Mouse (Mus musculus) CH12.LX (cell line): ENCODE data around the gene Notum. TPM values are rescaled to one million over a fixed set of nuclear protein-coding genes. Genes with fewer than 3 reads are reported as not detected.
A peak's percentile ranks its signal among the peaks of the same experiment; 100 is the strongest.

ENCODE experiments used
- DNase-seq: peaks from one replicate; pipeline ENCODE4 v3.0.0-alpha.2; 2013; ENCODE audit errors: extremely low read depth
- H3K27ac ChIP-seq: 2 replicates; pipeline ENCODE4 v1.5.1; 2012; ENCODE audit warnings: low read depth, mild to moderate bottlenecking, control low read depth, moderate library complexity; ENCODE audit not compliant: insufficient read depth
- H3K27me3 ChIP-seq: replicated peaks from 2 replicates; pipeline ENCODE3; 2012; ENCODE audit warnings: inconsistent platforms
- H3K36me3 ChIP-seq, 2 experiments: replicated peaks in 1 of 2; 2 replicates each; pipeline versions ENCODE3 to v1.6.1; 2012; ENCODE audit warnings: inconsistent platforms in 1 of 2, low read length in 1 of 2, mild to moderate bottlenecking in 1 of 2, mixed read lengths in 1 of 2, moderate library complexity in 1 of 2; ENCODE audit not compliant: control insufficient read depth in 1 of 2, insufficient read depth in 1 of 2
- H3K4me1 ChIP-seq, 2 experiments: 2 replicates each; pipeline ENCODE4 v1.6.1; 2012; ENCODE audit warnings: inconsistent platforms in 1 of 2, moderate library complexity in 1 of 2; ENCODE audit not compliant: insufficient read depth in 2 of 2, control insufficient read depth in 1 of 2
- H3K4me2 ChIP-seq: 2 replicates; pipeline ENCODE4 v1.6.1; 2012; ENCODE audit warnings: low read depth, mild to moderate bottlenecking, control low read depth; ENCODE audit not compliant: poor library complexity, insufficient read depth, severe bottlenecking
- H3K4me3 ChIP-seq, 3 experiments: fragments of 150-350 bp in 1 of 3; sonication (generic) in 1 of 3; replicated peaks in 1 of 3; 2 replicates each; pipeline versions ENCODE3 to v1.5.1; 2011 to 2012; ENCODE audit warnings: low read depth in 2 of 3, low read length in 2 of 3, mild to moderate bottlenecking in 2 of 3, moderate library complexity in 2 of 3, control low read depth in 1 of 3, improper control_type of control experiment in 1 of 3, inconsistent platforms in 1 of 3, mixed read lengths in 1 of 3; ENCODE audit not compliant: poor library complexity in 1 of 3
- H3K79me2 ChIP-seq: replicated peaks from 2 replicates; pipeline ENCODE4 v1.6.1; 2012; ENCODE audit warnings: mild to moderate bottlenecking, moderate library complexity; ENCODE audit not compliant: control insufficient read depth, poor library complexity, insufficient read depth, severe bottlenecking; ENCODE audit errors: extremely low read depth
- H3K9ac ChIP-seq: 2 replicates; pipeline ENCODE4 v1.6.1; 2012; ENCODE audit warnings: low read depth, mild to moderate bottlenecking, control low read depth, moderate library complexity; ENCODE audit not compliant: insufficient read depth
- H3K9me3 ChIP-seq: replicated peaks from 2 replicates; pipeline ENCODE3; 2012; ENCODE audit warnings: low read length, inconsistent platforms, mixed read lengths
- BHLHE40 ChIP-seq: IDR thresholded peaks from 2 replicates; pipeline ENCODE4 v1.6.1; 2011; ENCODE audit warnings: mild to moderate bottlenecking, low read depth, low read length, improper control_type of control experiment
- CTCF ChIP-seq, 2 experiments: IDR thresholded peaks in 1 of 2; conservative IDR thresholded peaks in 1 of 2; 2 replicates each; pipeline ENCODE4 v1.5.1; 2011 to 2012; ENCODE audit warnings: low read depth in 2 of 2, low read length in 2 of 2, improper control_type of control experiment in 1 of 2, inconsistent platforms in 1 of 2, mild to moderate bottlenecking in 1 of 2, moderate library complexity in 1 of 2
- ELF1 ChIP-seq: IDR thresholded peaks from 2 replicates; pipeline ENCODE4 v1.6.1; 2014; ENCODE audit warnings: low read depth, mild to moderate bottlenecking, inconsistent platforms, low read length, improper control_type of control experiment
- EP300 ChIP-seq: IDR thresholded peaks from 2 replicates; pipeline ENCODE4 v1.6.1; 2011; ENCODE audit warnings: low read length, improper control_type of control experiment
- GABPA ChIP-seq: IDR thresholded peaks from 2 replicates; pipeline ENCODE4 v1.6.1; 2012; ENCODE audit warnings: low read depth, low read length, improper control_type of control experiment, inconsistent platforms; ENCODE audit not compliant: insufficient replicate concordance
- HCFC1 ChIP-seq: IDR thresholded peaks from 2 replicates; pipeline ENCODE4 v1.6.1; 2012; ENCODE audit warnings: low read depth, mild to moderate bottlenecking, inconsistent platforms, low read length, improper control_type of control experiment
- IRF4 ChIP-seq: IDR thresholded peaks from 2 replicates; pipeline ENCODE4 v1.6.1; 2014; ENCODE audit warnings: low read depth, mild to moderate bottlenecking, inconsistent platforms, low read length, improper control_type of control experiment
- JUN ChIP-seq: IDR thresholded peaks from 2 replicates; pipeline ENCODE4 v1.6.1; 2011; ENCODE audit warnings: low read depth, mild to moderate bottlenecking, low read length, improper control_type of control experiment, moderate library complexity; ENCODE audit not compliant: insufficient read depth
- JUND ChIP-seq: conservative IDR thresholded peaks from 2 replicates; pipeline ENCODE4 v1.6.1; 2011; ENCODE audit warnings: low read depth, low read length, improper control_type of control experiment
- MEF2A ChIP-seq: IDR thresholded peaks from 2 replicates; pipeline ENCODE4 v1.6.1; 2014; ENCODE audit warnings: low read depth, mild to moderate bottlenecking, inconsistent platforms, low read length, improper control_type of control experiment, borderline replicate concordance
- MXI1 ChIP-seq: IDR thresholded peaks from 2 replicates; pipeline ENCODE4 v1.6.1; 2011; ENCODE audit warnings: mild to moderate bottlenecking, low read depth, low read length, improper control_type of control experiment
- PAX5 ChIP-seq: IDR thresholded peaks from 2 replicates; pipeline ENCODE4 v1.6.1; 2012; ENCODE audit warnings: low read length, inconsistent platforms, mixed read lengths
- POLR2AphosphoS2 ChIP-seq: IDR thresholded peaks from 2 replicates; pipeline ENCODE4 v1.6.1; 2011; ENCODE audit warnings: low read depth, low read length, improper control_type of control experiment
- RAD21 ChIP-seq: IDR thresholded peaks from 2 replicates; pipeline ENCODE4 v1.6.1; 2011; ENCODE audit warnings: low read depth, mild to moderate bottlenecking, low read length, improper control_type of control experiment, moderate library complexity
- RCOR1 ChIP-seq: conservative IDR thresholded peaks from 2 replicates; pipeline ENCODE4 v1.6.1; 2012; ENCODE audit warnings: low read depth, mild to moderate bottlenecking, inconsistent platforms, low read length, improper control_type of control experiment
- SMC3 ChIP-seq: IDR thresholded peaks from 2 replicates; pipeline ENCODE4 v1.6.1; 2011; ENCODE audit warnings: low read depth, low read length, improper control_type of control experiment
- TCF12 ChIP-seq: IDR thresholded peaks from 2 replicates; pipeline ENCODE4 v1.6.1; 2014; ENCODE audit warnings: low read depth, mild to moderate bottlenecking, inconsistent platforms, low read length, improper control_type of control experiment
- ZC3H11A ChIP-seq: IDR thresholded peaks from 2 replicates; pipeline ENCODE4 v1.6.1; 2012; ENCODE audit warnings: low read depth, mild to moderate bottlenecking, inconsistent platforms, low read length, improper control_type of control experiment
- ZKSCAN1 ChIP-seq: IDR thresholded peaks from 2 replicates; pipeline ENCODE4 v1.6.1; 2012; ENCODE audit warnings: low read depth, inconsistent platforms, low read length, improper control_type of control experiment, borderline replicate concordance
- dilution Hi-C: fragments of 300-500 bp; cut with MboI; formaldehyde crosslinking; loops from 2 replicates; pipeline ENCODE4 v1.14.3; 2020; ENCODE audit warnings: low sequenced_read_pairs; ENCODE audit not compliant: extremely low pct_unique_long_range_greater_than_20kb, extremely low pct_ligation_motif_present
- in situ Hi-C: fragments of 300-500 bp; cut with MboI; formaldehyde crosslinking; loops from 3 replicates; pipeline ENCODE4 v1.14.3; 2019; ENCODE audit warnings: low sequenced_read_pairs, low pct_ligation_motif_present, low pct_unique_long_range_greater_than_20kb, mixed read lengths
- polyA plus RNA-seq: library from polyadenylated mRNA; unstranded; fragments of >175 nt; gene quantifications from 2 replicates; pipeline ENCODE4 v1.2.1, GENCODE M21; 2012; ENCODE audit warnings: low read depth; ENCODE audit not compliant: insufficient read length
- total RNA-seq, 2 experiments: library from RNA; depleted of rRNA; stranded (reverse); fragments of 300-350 nt in 1 of 2; fragments of >200 nt in 1 of 2; gene quantifications; 2 replicates each; pipeline ENCODE4 v1.2.3; 2012 to 2014

Gene Notum
- total and polyA plus RNA-seq, 3 experiments: not detected

GRCm38 (mm10) chr11:120682683-120683082 lies 21.7 kb upstream of the Notum start:
- no peaks in the 10 kb centered on the region for H3K79me2 ChIP-seq
- H3K4me3 ChIP-seq: no peak overlapping the region
- no peaks in the 10 kb centered on the region for H3K9me3 ChIP-seq
- no peak overlapping the region for H3K9ac ChIP-seq
- peaks cover 52 to 93% of the 10 kb centered on the region in 2 experiments for H3K36me3 ChIP-seq
- in situ Hi-C loops (loop anchor here (10.0 kb wide), 1 partner anchor 58 kb away; the partner anchor contains the start of gene Sirt7), dilution Hi-C loops (no loop called here)
- no peaks in the 10 kb centered on the region for H3K27me3 ChIP-seq
- no peak overlapping the region for H3K27ac ChIP-seq
- no peaks in the 10 kb centered on the region for H3K4me1 ChIP-seq
- H3K4me2 ChIP-seq: no peak overlapping the region
- DNase-seq: no peak
- TF ChIP-seq MEF2A (no peak), BHLHE40 (no peak), ZKSCAN1 (no peak)
- TF ChIP-seq, all 38 proteins: peak for 0

- dilution Hi-C loops (no loop called here), in situ Hi-C loops (loop anchor here (10.0 kb wide), 1 partner anchor 55 kb away; the partner anchor contains the start of gene Sirt7)
- Histone ChIP-seq H3K27ac (no peak overlapping the region), H3K79me2 (no peaks in the 10 kb centered on the region; the same call in 1 of the 2 replicates), H3K36me3 (peaks cover 45 to 89% of the 10 kb centered on the region in 2 experiments), H3K4me2 (no peak overlapping the region), H3K4me1 (peaks cover 0 to 21% of the 10 kb centered on the region in 2 experiments; a peak in 2 of 4 replicates), H3K4me3 (no peak overlapping the region), H3K9ac (no peak overlapping the region), H3K27me3 (no peaks in the 10 kb centered on the region), H3K9me3 (no peaks in the 10 kb centered on the region)
- DNase-seq: peak; percentile 61
- no peak for TF ChIP-seq PAX5
- no peak for TF ChIP-seq JUN
- no peak for TF ChIP-seq ELF1
- TF ChIP-seq RCOR1: no peak
- peak in 1 of 2 experiments; percentile 84; a peak in 2 of 4 replicates for TF ChIP-seq CTCF (conservative IDR thresholded peaks at IDR 0.05 in 1 of 2, IDR thresholded peaks at IDR 0.05 in 1 of 2; ENCODE audit: low read depth in 2 of 2, low read length in 2 of 2)
- no peak for TF ChIP-seq JUND
- TF ChIP-seq GABPA: no peak
- TF ChIP-seq IRF4: no peak
- peak; percentile 93 for TF ChIP-seq SMC3
- no peak for TF ChIP-seq ZKSCAN1
- TF ChIP-seq HCFC1: no peak
- no peak for TF ChIP-seq POLR2AphosphoS2
- TF ChIP-seq RAD21: peak; percentile 80
- no peak for TF ChIP-seq MXI1
- no peak for TF ChIP-seq EP300
- TF ChIP-seq TCF12: no peak
- peak; percentile 17; the same call in 1 of the 2 replicates for TF ChIP-seq ZC3H11A
Measured at GRCm38 (mm10) chr11:120679909-120680308, 18.9 kb upstream of the Notum start.
